Mouse (Mus musculus): ENCODE results near the gene Zfr2. TPM values are rescaled to one million over a fixed set of nuclear protein-coding genes. Genes with fewer than 3 reads are reported as not detected.

Gene Zfr2
- polyA plus RNA-seq, 1 experiment from 2014 or later, result 2.4 TPM

DNA sequence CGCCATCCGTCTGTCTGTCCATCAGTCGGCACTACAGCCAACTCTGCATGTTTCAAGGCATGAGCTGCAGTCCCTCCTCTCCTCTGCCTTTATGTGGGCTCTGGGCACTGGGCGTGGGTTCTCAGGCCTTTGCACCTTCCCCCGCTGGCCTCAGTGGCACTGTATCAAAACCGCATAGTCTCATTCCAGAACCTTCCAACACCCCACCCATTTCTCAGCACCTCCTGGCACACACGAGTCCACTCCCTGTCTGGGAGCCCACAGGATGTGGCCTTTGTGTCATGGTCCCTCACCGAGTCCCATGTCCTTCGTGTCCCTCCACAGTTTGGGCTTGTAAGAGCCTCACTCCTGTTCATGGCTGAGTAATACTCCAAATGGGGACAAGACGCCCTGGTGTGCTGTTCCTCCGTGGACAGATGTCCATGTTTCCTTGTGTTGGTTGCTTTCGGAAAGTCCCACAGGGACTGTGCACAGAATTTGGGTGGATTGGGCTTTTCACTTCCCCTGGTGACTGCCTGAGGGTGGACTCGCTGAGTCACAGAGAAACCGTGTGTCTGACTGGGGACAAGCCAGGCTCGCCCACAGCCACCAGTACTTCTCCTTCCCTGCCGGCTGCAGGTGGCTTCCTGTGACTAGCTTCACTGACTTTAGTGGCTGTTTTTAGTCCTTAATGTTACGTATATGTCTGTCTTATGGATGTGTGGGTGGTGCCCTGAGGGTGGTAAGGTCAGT is 65.6 kb downstream of the Zfr2 start:
- 93% methylated on average over 17 of the region's 17 CpGs for WGBS
- Histone ChIP-seq H3K27me3 (ENCODE audit: poor library complexity, severe bottlenecking) (no peaks in the 10 kb centered on the region), H3K4me1 (peaks cover 75% of the 10 kb centered on the region), H3K27ac (peak overlapping the region; percentile 64; the same call in 1 of the 2 replicates), H3K4me3 (0 out of 2 replicates have a peak overlapping the region, but pooled peaks have one; percentile 1), H3K36me3 (replicated peaks) (peaks cover 43% of the 10 kb centered on the region), H3K9me3 (no peaks in the 10 kb centered on the region)
- no peak for DNase-seq (ENCODE audit: extremely low spot score, low spot score)

- 89% methylated on average over 14 of the region's 14 CpGs for WGBS
- no peak overlapping the region for H3K27ac ChIP-seq
- no peaks in the 10 kb centered on the region for H3K27me3 ChIP-seq (ENCODE audit: poor library complexity, severe bottlenecking)
- no peak for DNase-seq (ENCODE audit: extremely low spot score, low spot score)
- H3K4me3 ChIP-seq, result no peak overlapping the region
- no peaks in the 10 kb centered on the region for H3K9me3 ChIP-seq
- H3K4me1 ChIP-seq, result peaks cover 75% of the 10 kb centered on the region
- peaks cover 45% of the 10 kb centered on the region for H3K36me3 ChIP-seq (replicated peaks)
Observed at GRCm38 (mm10) chr10:81299585-81300351, 66.8 kb downstream of the Zfr2 start.

GRCm38 (mm10) chr10:81300352-81300907 is 67.5 kb downstream of the Zfr2 start:
- Histone ChIP-seq H3K4me3 (no peak overlapping the region), H3K27ac (no peak overlapping the region; the same call in 1 of the 2 replicates), H3K27me3 (ENCODE audit: poor library complexity, severe bottlenecking) (no peaks in the 10 kb centered on the region), H3K4me1 (peaks cover 72% of the 10 kb centered on the region), H3K9me3 (no peaks in the 10 kb centered on the region), H3K36me3 (replicated peaks) (peaks cover 44% of the 10 kb centered on the region)
- 87% methylated on average over 9 of the region's 9 CpGs for WGBS
- no peak for DNase-seq (ENCODE audit: extremely low spot score, low spot score)

GRCm38 (mm10) chr10:81301321-81301720 is 68.4 kb downstream of the Zfr2 start:
- 86% methylated on average over 9 of the region's 9 CpGs for WGBS
- Histone ChIP-seq H3K4me1 (peaks cover 71% of the 10 kb centered on the region), H3K9me3 (no peaks in the 10 kb centered on the region), H3K27me3 (ENCODE audit: poor library complexity, severe bottlenecking) (no peaks in the 10 kb centered on the region), H3K4me3 (no peak overlapping the region), H3K36me3 (replicated peaks) (peaks cover 44% of the 10 kb centered on the region), H3K27ac (no peak overlapping the region)
- no peak for DNase-seq (ENCODE audit: extremely low spot score, low spot score)

Small RNA genes lying within 50 kb of the gene (microRNA-seq; reads per million reads assigned to microRNA genes)
- gene Mir3057, result 14.1 reads per million, percentile 25 among the genes with 10 or more reads in this experiment

Other genes starting within 250 kb of the Zfr2 start
- gene Gng7, start 218.2 kb upstream of the Zfr2 start, polyA plus RNA-seq (2016; fragmentation: Nextera tagmentation; extraction: Ambion mirVana), result 6.3 and 6.9 TPM in 2 replicates
- gene Diras1, start 207.5 kb upstream of the Zfr2 start, polyA plus RNA-seq (2016; fragmentation: Nextera tagmentation; extraction: Ambion mirVana), result 2.1 and 2.5 TPM in 2 replicates
- 15.7 and 15.8 TPM in 2 replicates for gene Slc39a3, start 195.7 kb upstream of the Zfr2 start, polyA plus RNA-seq (2016; fragmentation: Nextera tagmentation; extraction: Ambion mirVana)
- 285 and 286 TPM in 2 replicates for gene Sgta, start 173.0 kb upstream of the Zfr2 start, polyA plus RNA-seq (2016; fragmentation: Nextera tagmentation; extraction: Ambion mirVana)
- gene Thop1, start 163.1 kb upstream of the Zfr2 start, polyA plus RNA-seq (2016; fragmentation: Nextera tagmentation; extraction: Ambion mirVana), result 106 and 114 TPM in 2 replicates
- 0.14 and 0.22 TPM in 2 replicates for gene Creb3l3, start 134.3 kb upstream of the Zfr2 start, polyA plus RNA-seq (2016; fragmentation: Nextera tagmentation; extraction: Ambion mirVana)
- gene Map2k2, start 127.2 kb upstream of the Zfr2 start, polyA plus RNA-seq (2016; fragmentation: Nextera tagmentation; extraction: Ambion mirVana), result 186 and 206 TPM in 2 replicates
- gene Zbtb7a, start 97.9 kb upstream of the Zfr2 start, polyA plus RNA-seq (2016; fragmentation: Nextera tagmentation; extraction: Ambion mirVana), result 6.8 and 7.5 TPM in 2 replicates
- gene Pias4, start 65.2 kb upstream of the Zfr2 start, polyA plus RNA-seq (2016; fragmentation: Nextera tagmentation; extraction: Ambion mirVana), result 56.2 and 58.7 TPM in 2 replicates
- gene Eef2, start 56.5 kb upstream of the Zfr2 start, polyA plus RNA-seq (2016; fragmentation: Nextera tagmentation; extraction: Ambion mirVana), result 596 and 599 TPM in 2 replicates
- 41.6 and 44.9 TPM in 2 replicates for gene Dapk3, start 50.1 kb upstream of the Zfr2 start, polyA plus RNA-seq (2016; fragmentation: Nextera tagmentation; extraction: Ambion mirVana)
- gene 4930442H23Rik, start 49.3 kb upstream of the Zfr2 start, polyA plus RNA-seq (2016; fragmentation: Nextera tagmentation; extraction: Ambion mirVana), result not detected in 2 replicates
- not detected in 2 replicates for gene Nmrk2, start 31.1 kb upstream of the Zfr2 start, polyA plus RNA-seq (2016; fragmentation: Nextera tagmentation; extraction: Ambion mirVana)
- gene Atcay, start 2.3 kb upstream of the Zfr2 start, polyA plus RNA-seq (2016; fragmentation: Nextera tagmentation; extraction: Ambion mirVana), result 5.3 and 6.7 TPM in 2 replicates
- 3.7 and 5.0 TPM in 2 replicates for gene Matk, start 19.8 kb downstream of the Zfr2 start, polyA plus RNA-seq (2016; fragmentation: Nextera tagmentation; extraction: Ambion mirVana)
- 217 TPM in 2 replicates for gene Mrpl54, start 33.8 kb downstream of the Zfr2 start, polyA plus RNA-seq (2016; fragmentation: Nextera tagmentation; extraction: Ambion mirVana)
- 51.9 and 52.1 TPM in 2 replicates for gene Apba3, start 33.8 kb downstream of the Zfr2 start, polyA plus RNA-seq (2016; fragmentation: Nextera tagmentation; extraction: Ambion mirVana)
- gene Tjp3, start 58.4 kb downstream of the Zfr2 start, polyA plus RNA-seq (2016; fragmentation: Nextera tagmentation; extraction: Ambion mirVana), result 8.8 and 10.1 TPM in 2 replicates
- gene Pip5k1c, start 59.8 kb downstream of the Zfr2 start, polyA plus RNA-seq (2016; fragmentation: Nextera tagmentation; extraction: Ambion mirVana), result 60.6 and 62.1 TPM in 2 replicates
- gene Cactin, start 87.9 kb downstream of the Zfr2 start, polyA plus RNA-seq (2016; fragmentation: Nextera tagmentation; extraction: Ambion mirVana), result 56.0 and 56.7 TPM in 2 replicates
- gene Tbxa2r, start 95.6 kb downstream of the Zfr2 start, polyA plus RNA-seq (2016; fragmentation: Nextera tagmentation; extraction: Ambion mirVana), result 2.4 and 3.0 TPM in 2 replicates
- not detected in 2 replicates for gene Gipc3, start 110.1 kb downstream of the Zfr2 start, polyA plus RNA-seq (2016; fragmentation: Nextera tagmentation; extraction: Ambion mirVana)
- 101 and 108 TPM in 2 replicates for gene Hmg20b, start 117.3 kb downstream of the Zfr2 start, polyA plus RNA-seq (2016; fragmentation: Nextera tagmentation; extraction: Ambion mirVana)
- 6.7 and 7.5 TPM in 2 replicates for gene Mfsd12, start 124.3 kb downstream of the Zfr2 start, polyA plus RNA-seq (2016; fragmentation: Nextera tagmentation; extraction: Ambion mirVana)
- gene 4930404N11Rik, start 132.7 kb downstream of the Zfr2 start, polyA plus RNA-seq (2016; fragmentation: Nextera tagmentation; extraction: Ambion mirVana), result 0.35 and 0.52 TPM in 2 replicates
- gene Fzr1, start 145.4 kb downstream of the Zfr2 start, polyA plus RNA-seq (2016; fragmentation: Nextera tagmentation; extraction: Ambion mirVana), result 135 and 139 TPM in 2 replicates
- 96.8 and 97.9 TPM in 2 replicates for gene Dohh, start 151.3 kb downstream of the Zfr2 start, polyA plus RNA-seq (2016; fragmentation: Nextera tagmentation; extraction: Ambion mirVana)
- 2.6 and 3.1 TPM in 2 replicates for gene Gm48551, start 151.3 kb downstream of the Zfr2 start, polyA plus RNA-seq (2016; fragmentation: Nextera tagmentation; extraction: Ambion mirVana)
- 0.78 and 1.4 TPM in 2 replicates for gene Gm48552, start 155.8 kb downstream of the Zfr2 start, polyA plus RNA-seq (2016; fragmentation: Nextera tagmentation; extraction: Ambion mirVana)
- 1.6 and 1.9 TPM in 2 replicates for gene Smim24, start 159.9 kb downstream of the Zfr2 start, polyA plus RNA-seq (2016; fragmentation: Nextera tagmentation; extraction: Ambion mirVana)
- gene Nfic, start 222.5 kb downstream of the Zfr2 start, polyA plus RNA-seq (2016; fragmentation: Nextera tagmentation; extraction: Ambion mirVana), result 7.3 and 8.6 TPM in 2 replicates
- gene Celf5, start 249.6 kb downstream of the Zfr2 start, polyA plus RNA-seq (2016; fragmentation: Nextera tagmentation; extraction: Ambion mirVana), result 3.1 and 5.6 TPM in 2 replicates